Mouse (Mus musculus) CD8-positive naive resting alpha-beta T cell, adult 2 months (primary cell): ENCODE results near the gene Hyal1.
"Not testable (repeated sequence)": the region's sequence is repeated elsewhere in the genome, so short reads cannot be mapped to it uniquely, and the experiment has no call there.

Experiments
- DNase-seq, 2 experiments: peaks; one replicate each; pipeline ENCODE4 v3.0.0; 2022; ENCODE audit warnings: low read depth in 2 of 2, low spot score in 2 of 2

Hyal1 gene

GRCm38 (mm10) chr9:107571534-107572326, 5.0 kb upstream of the Hyal1 start:
- no peak for DNase-seq

- DNase-seq: no peak
Measured at GRCm38 (mm10) chr9:107572327-107572662, 4.4 kb upstream of the Hyal1 start.

GRCm38 (mm10) chr9:107573774-107574173, 3.0 kb upstream of the Hyal1 start:
- not testable (repeated sequence) for DNase-seq

- DNase-seq: no peak
Measured at GRCm38 (mm10) chr9:107575579-107576356, 959 bp upstream of the Hyal1 start.

- no peak for DNase-seq
Measured at GRCm38 (mm10) chr9:107577871-107578270, 1.1 kb downstream of the Hyal1 start.

GRCm38 (mm10) chr9:107578587-107578986, 1.9 kb downstream of the Hyal1 start, which contains the start of gene Naa80:
TSS of gene Naa80 (plus strand) at chr9:107578887.
- no peak for DNase-seq

- no peak for DNase-seq
Measured at GRCm38 (mm10) chr9:107579023-107579900, 2.5 kb downstream of the Hyal1 start.

- DNase-seq: peak; percentile 80 to 82
Measured at GRCm38 (mm10) chr9:107580501-107581317, 4.0 kb downstream of the Hyal1 start, which contains the start of gene Hyal3. TSS of gene Hyal3 (plus strand) at chr9:107580818.

- DNase-seq: no peak
Measured at GRCm38 (mm10) chr9:107581584-107581983, 4.9 kb downstream of the Hyal1 start.

GRCm38 (mm10) chr9:107582509-107583062, 5.9 kb downstream of the Hyal1 start:
- no peak for DNase-seq

GRCm38 (mm10) chr9:107583174-107583573, 6.4 kb downstream of the Hyal1 start:
- DNase-seq: no peak

- no peak for DNase-seq
Measured at GRCm38 (mm10) chr9:107586504-107586903, 9.8 kb downstream of the Hyal1 start.

- peak; percentile 95 to 97 for DNase-seq
Measured at GRCm38 (mm10) chr9:107586974-107587832, 10.5 kb downstream of the Hyal1 start, which contains the start of gene Ifrd2. TSS of gene Ifrd2 (plus strand) at chr9:107587642.

- DNase-seq: no peak
Measured at GRCm38 (mm10) chr9:107587833-107588639, 11.3 kb downstream of the Hyal1 start.

- DNase-seq: no peak
Measured at GRCm38 (mm10) chr9:107590058-107590772, 13.5 kb downstream of the Hyal1 start.

GRCm38 (mm10) chr9:107590773-107591060, 14.0 kb downstream of the Hyal1 start:
- DNase-seq: no peak

GRCm38 (mm10) chr9:107593101-107593976, 16.6 kb downstream of the Hyal1 start:
- no peak for DNase-seq
